Mouse (Mus musculus): Measurements from ENCODE around the gene Sirt7.

GRCm38 (mm10) chr11:120613481-120613972 is 11.5 kb downstream of the Sirt7 start:
- TF ChIP-seq GATA1 (IDR thresholded peaks at IDR 0.05; ENCODE audit: borderline replicate concordance, low read length), result no peak
- no peak for TF ChIP-seq FLI1 (IDR thresholded peaks at IDR 0.05; ENCODE audit: low read length)

All from megakaryocyte, embryonic 14.5 days (primary cell).